Mouse (Mus musculus): Measurements from ENCODE around the gene Htra3. TPM values are rescaled to one million over a fixed set of nuclear protein-coding genes. Genes with fewer than 3 reads are reported as not detected.

Gene Htra3
- 3.6 and 4.4 TPM in 2 replicates for polyA plus RNA-seq (2014; fragmentation: Nextera tagmentation; extraction: Ambion mirVana)

GRCm38 (mm10) chr5:35679256-35680155 is at the start of gene Htra3:
Htra3 (minus strand) TSS chr5:35679782.
- Histone ChIP-seq H3K27me3 (ENCODE audit: control insufficient read depth, insufficient read depth, low read length) (peaks cover 25% of the 10 kb centered on the region), H3K9ac (replicated peaks; ENCODE audit: low read length) (peak within 1 kb of the TSS; percentile 59), H3K4me1 (ENCODE audit: control insufficient read depth, insufficient read depth, low read length) (peaks cover 5% of the 10 kb centered on the region), H3K36me3 (replicated peaks; ENCODE audit: control insufficient read depth, insufficient read depth, low read depth, low read length) (no peaks in the 10 kb centered on the region), H3K9me3 (replicated peaks; ENCODE audit: control insufficient read depth, low read length) (no peaks in the 10 kb centered on the region), H3K4me2 (ENCODE audit: low read depth, low read length) (peak within 1 kb of the TSS; percentile 91), H3K4me3 (ENCODE audit: low read depth, low read length) (peak within 1 kb of the TSS; percentile 44), H3K27ac (replicated peaks; ENCODE audit: low read depth, low read length) (no peak within 1 kb of the TSS)
- no peak for DNase-seq (ENCODE audit: low spot score)
- ATAC-seq (replicated peaks; ENCODE audit: insufficient number of reproducible peaks, low FRiP score, low TSS enrichment, low read depth): no peak
- WGBS: 9% methylated on average over 37 of the region's 42 CpGs

- 0 out of 2 replicates have a peak, but pooled peaks have one; percentile 41 for ATAC-seq (replicated peaks; ENCODE audit: insufficient number of reproducible peaks, low FRiP score, low TSS enrichment, low read depth)
- no peaks in the 10 kb centered on the region for H3K36me3 ChIP-seq (replicated peaks; ENCODE audit: control insufficient read depth, insufficient read depth, low read depth, low read length)
- H3K4me1 ChIP-seq (ENCODE audit: control insufficient read depth, insufficient read depth, low read length): no peaks in the 10 kb centered on the region
- WGBS: 39% methylated on average over 11 of the region's 11 CpGs
- peak; percentile 40 for DNase-seq (ENCODE audit: low spot score)
- no peaks in the 10 kb centered on the region for H3K9me3 ChIP-seq (replicated peaks; ENCODE audit: control insufficient read depth, low read length)
- H3K27me3 ChIP-seq (ENCODE audit: control insufficient read depth, insufficient read depth, low read length): no peaks in the 10 kb centered on the region
- H3K4me3 ChIP-seq (ENCODE audit: low read depth, low read length): peak overlapping the region; percentile 6; the same call in 1 of the 2 replicates
- no peak overlapping the region for H3K4me2 ChIP-seq (ENCODE audit: low read depth, low read length)
- H3K27ac ChIP-seq (replicated peaks; ENCODE audit: low read depth, low read length): peak overlapping the region; percentile 52; the same call in 1 of the 2 replicates
- H3K9ac ChIP-seq (replicated peaks; ENCODE audit: low read length): peak overlapping the region; percentile 34
Observed at GRCm38 (mm10) chr5:35728957-35729460, 49.4 kb upstream of the Htra3 start.

DNA sequence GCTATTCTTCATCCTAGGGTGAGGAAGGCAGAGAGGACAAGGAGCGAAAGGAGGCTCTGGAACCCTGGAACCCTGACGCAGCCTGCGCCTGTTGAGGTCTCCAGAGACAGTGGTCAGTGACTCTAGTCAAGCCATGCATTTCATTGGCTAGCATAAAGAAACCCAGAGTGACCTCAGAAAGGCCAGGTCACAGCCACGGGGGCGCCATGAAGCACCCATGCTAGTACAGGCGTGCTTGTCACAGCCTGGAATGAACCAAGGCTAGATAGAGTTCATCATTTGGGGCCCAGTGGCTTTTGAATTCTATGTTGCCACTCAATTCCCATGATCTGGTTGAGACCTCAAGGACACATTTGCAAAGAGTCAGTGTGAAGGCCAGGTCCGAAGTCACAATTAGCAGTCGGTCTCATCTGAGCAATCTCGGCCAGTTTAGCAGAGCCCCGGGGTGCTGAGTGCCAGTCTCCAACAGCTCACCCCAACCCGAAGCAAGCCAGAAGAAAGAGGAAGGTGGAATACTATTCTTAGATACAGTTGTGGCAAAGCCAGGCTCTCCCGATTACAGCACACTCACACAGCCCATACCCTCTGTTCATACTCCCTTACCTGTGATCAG is 48.9 kb upstream of the Htra3 start:
- H3K4me3 ChIP-seq (ENCODE audit: low read depth, low read length): peak overlapping the region; percentile 6; the same call in 1 of the 2 replicates

DNA sequence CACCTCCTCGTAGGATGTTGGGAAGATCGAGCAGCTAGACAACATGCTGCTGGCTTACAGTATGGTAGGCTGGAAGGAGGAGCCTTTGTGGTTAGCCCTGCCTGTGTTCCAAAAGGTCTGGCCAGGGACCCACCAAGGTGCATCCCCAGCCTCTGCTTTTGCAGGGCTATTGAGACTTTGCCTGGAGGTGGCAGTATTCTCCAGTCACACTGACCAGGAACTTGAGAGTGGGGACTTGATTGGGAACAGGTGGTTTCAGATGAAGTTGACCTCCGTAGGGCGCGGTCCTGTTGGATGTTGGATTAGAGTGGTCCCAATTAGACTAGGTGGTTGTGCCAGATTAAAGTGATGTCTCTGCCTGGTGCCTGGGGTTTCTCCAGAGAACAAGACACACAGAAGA is 47.9 kb upstream of the Htra3 start:
- H3K27ac ChIP-seq (replicated peaks; ENCODE audit: low read depth, low read length): no peak overlapping the region
- no peak overlapping the region for H3K9ac ChIP-seq (replicated peaks; ENCODE audit: low read length)
- H3K4me3 ChIP-seq (ENCODE audit: low read depth, low read length): no peak overlapping the region
- ATAC-seq (replicated peaks; ENCODE audit: insufficient number of reproducible peaks, low FRiP score, low TSS enrichment, low read depth): no peak
- H3K9me3 ChIP-seq (replicated peaks; ENCODE audit: control insufficient read depth, low read length): no peaks in the 10 kb centered on the region
- DNase-seq (ENCODE audit: low spot score): no peak
- no peak overlapping the region for H3K4me2 ChIP-seq (ENCODE audit: low read depth, low read length)
- no peaks in the 10 kb centered on the region for H3K4me1 ChIP-seq (ENCODE audit: control insufficient read depth, insufficient read depth, low read length)
- H3K36me3 ChIP-seq (replicated peaks; ENCODE audit: control insufficient read depth, insufficient read depth, low read depth, low read length): no peaks in the 10 kb centered on the region
- H3K27me3 ChIP-seq (ENCODE audit: control insufficient read depth, insufficient read depth, low read length): no peaks in the 10 kb centered on the region
- 78% methylated on average over 5 of the region's 5 CpGs for WGBS

More for the DNA sequence above, 48.9 kb upstream of the Htra3 start:
- Histone ChIP-seq H3K9ac (replicated peaks; ENCODE audit: low read length) (peak overlapping the region; percentile 34; the same call in 1 of the 2 replicates), H3K4me1 (ENCODE audit: control insufficient read depth, insufficient read depth, low read length) (no peaks in the 10 kb centered on the region), H3K27ac (replicated peaks; ENCODE audit: low read depth, low read length) (no peak overlapping the region), H3K27me3 (ENCODE audit: control insufficient read depth, insufficient read depth, low read length) (no peaks in the 10 kb centered on the region), H3K36me3 (replicated peaks; ENCODE audit: control insufficient read depth, insufficient read depth, low read depth, low read length) (no peaks in the 10 kb centered on the region), H3K9me3 (replicated peaks; ENCODE audit: control insufficient read depth, low read length) (no peaks in the 10 kb centered on the region), H3K4me2 (ENCODE audit: low read depth, low read length) (no peak overlapping the region)
- no peak for DNase-seq (ENCODE audit: low spot score)
- ATAC-seq (replicated peaks; ENCODE audit: insufficient number of reproducible peaks, low FRiP score, low TSS enrichment, low read depth): no peak
- WGBS: 84% methylated on average over 12 of the region's 12 CpGs

GRCm38 (mm10) chr5:35725840-35726239 is 46.3 kb upstream of the Htra3 start:
- Histone ChIP-seq H3K27ac (replicated peaks; ENCODE audit: low read depth, low read length) (no peak overlapping the region), H3K9ac (replicated peaks; ENCODE audit: low read length) (no peak overlapping the region), H3K36me3 (replicated peaks; ENCODE audit: control insufficient read depth, insufficient read depth, low read depth, low read length) (no peaks in the 10 kb centered on the region), H3K27me3 (ENCODE audit: control insufficient read depth, insufficient read depth, low read length) (no peaks in the 10 kb centered on the region), H3K4me2 (ENCODE audit: low read depth, low read length) (no peak overlapping the region), H3K9me3 (replicated peaks; ENCODE audit: control insufficient read depth, low read length) (no peaks in the 10 kb centered on the region), H3K4me3 (ENCODE audit: low read depth, low read length) (no peak overlapping the region), H3K4me1 (ENCODE audit: control insufficient read depth, insufficient read depth, low read length) (no peaks in the 10 kb centered on the region)
- WGBS: 80% methylated on average over 3 of the region's 3 CpGs
- DNase-seq (ENCODE audit: low spot score): no peak
- ATAC-seq (replicated peaks; ENCODE audit: insufficient number of reproducible peaks, low FRiP score, low TSS enrichment, low read depth): no peak

GRCm38 (mm10) chr5:35723900-35724299 is 44.3 kb upstream of the Htra3 start:
- no peak overlapping the region for H3K4me2 ChIP-seq (ENCODE audit: low read depth, low read length)
- H3K36me3 ChIP-seq (replicated peaks; ENCODE audit: control insufficient read depth, insufficient read depth, low read depth, low read length): no peaks in the 10 kb centered on the region
- H3K27me3 ChIP-seq (ENCODE audit: control insufficient read depth, insufficient read depth, low read length): no peaks in the 10 kb centered on the region
- no peak overlapping the region for H3K27ac ChIP-seq (replicated peaks; ENCODE audit: low read depth, low read length)
- DNase-seq (ENCODE audit: low spot score): no peak
- H3K9ac ChIP-seq (replicated peaks; ENCODE audit: low read length): no peak overlapping the region
- 79% methylated on average over 5 of the region's 5 CpGs for WGBS
- H3K4me3 ChIP-seq (ENCODE audit: low read depth, low read length): no peak overlapping the region
- no peaks in the 10 kb centered on the region for H3K4me1 ChIP-seq (ENCODE audit: control insufficient read depth, insufficient read depth, low read length)
- no peaks in the 10 kb centered on the region for H3K9me3 ChIP-seq (replicated peaks; ENCODE audit: control insufficient read depth, low read length)
- no peak for ATAC-seq (replicated peaks; ENCODE audit: insufficient number of reproducible peaks, low FRiP score, low TSS enrichment, low read depth)

DNA sequence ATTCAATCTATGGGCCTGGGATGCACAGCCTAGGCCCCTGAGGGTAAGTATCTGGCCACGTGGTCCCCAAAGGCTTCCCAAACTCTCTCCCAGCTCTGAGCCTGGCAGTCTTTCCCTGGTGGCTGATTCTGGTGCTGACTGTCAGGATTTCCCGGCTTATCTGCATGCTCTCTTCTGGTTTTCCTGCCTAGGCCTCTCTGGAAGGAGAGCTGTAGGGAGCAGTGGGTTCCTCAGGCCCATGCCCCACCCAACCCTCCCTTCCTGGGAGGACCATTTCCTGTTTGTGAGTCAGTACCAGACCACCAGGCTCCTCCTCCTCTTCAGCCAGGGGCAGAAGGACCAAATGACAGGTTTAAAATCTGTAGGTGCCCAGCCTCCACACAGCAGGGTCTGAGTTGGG is 43.1 kb upstream of the Htra3 start:
- WGBS: 36% methylated on average over 2 of the region's 2 CpGs
- DNase-seq (ENCODE audit: low spot score): no peak

GRCm38 (mm10) chr5:35721933-35722332 is 42.4 kb upstream of the Htra3 start:
- DNase-seq (ENCODE audit: low spot score) (no peak), ATAC-seq (replicated peaks; ENCODE audit: insufficient number of reproducible peaks, low FRiP score, low TSS enrichment, low read depth) (no peak)
- no peaks in the 10 kb centered on the region for H3K36me3 ChIP-seq (replicated peaks; ENCODE audit: control insufficient read depth, insufficient read depth, low read depth, low read length)
- H3K4me2 ChIP-seq (ENCODE audit: low read depth, low read length): no peak overlapping the region
- WGBS: 98% methylated on average over 2 of the region's 2 CpGs
- H3K9me3 ChIP-seq (replicated peaks; ENCODE audit: control insufficient read depth, low read length): no peaks in the 10 kb centered on the region
- H3K4me3 ChIP-seq (ENCODE audit: low read depth, low read length): no peak overlapping the region
- no peaks in the 10 kb centered on the region for H3K4me1 ChIP-seq (ENCODE audit: control insufficient read depth, insufficient read depth, low read length)
- H3K27ac ChIP-seq (replicated peaks; ENCODE audit: low read depth, low read length): no peak overlapping the region
- H3K9ac ChIP-seq (replicated peaks; ENCODE audit: low read length): no peak overlapping the region
- no peaks in the 10 kb centered on the region for H3K27me3 ChIP-seq (ENCODE audit: control insufficient read depth, insufficient read depth, low read length)

More for the DNA sequence above, 43.1 kb upstream of the Htra3 start:
- H3K27ac ChIP-seq (replicated peaks; ENCODE audit: low read depth, low read length): no peak overlapping the region
- H3K4me2 ChIP-seq (ENCODE audit: low read depth, low read length): no peak overlapping the region
- H3K9me3 ChIP-seq (replicated peaks; ENCODE audit: control insufficient read depth, low read length): no peaks in the 10 kb centered on the region
- H3K4me3 ChIP-seq (ENCODE audit: low read depth, low read length): no peak overlapping the region
- no peaks in the 10 kb centered on the region for H3K27me3 ChIP-seq (ENCODE audit: control insufficient read depth, insufficient read depth, low read length)
- H3K36me3 ChIP-seq (replicated peaks; ENCODE audit: control insufficient read depth, insufficient read depth, low read depth, low read length): no peaks in the 10 kb centered on the region
- no peaks in the 10 kb centered on the region for H3K4me1 ChIP-seq (ENCODE audit: control insufficient read depth, insufficient read depth, low read length)
- H3K9ac ChIP-seq (replicated peaks; ENCODE audit: low read length): no peak overlapping the region
- no peak for ATAC-seq (replicated peaks; ENCODE audit: insufficient number of reproducible peaks, low FRiP score, low TSS enrichment, low read depth)

Measured in embryonic facial prominence, embryonic 11.5 days (tissue).